Mouse (Mus musculus): Measurements from ENCODE around the gene Prr15l. TPM values are rescaled to one million over a fixed set of nuclear protein-coding genes. Genes with fewer than 3 reads are reported as not detected.

The Prr15l gene
- polyA plus RNA-seq, 2 experiments = 2.8 to 4.9 TPM

DNA sequence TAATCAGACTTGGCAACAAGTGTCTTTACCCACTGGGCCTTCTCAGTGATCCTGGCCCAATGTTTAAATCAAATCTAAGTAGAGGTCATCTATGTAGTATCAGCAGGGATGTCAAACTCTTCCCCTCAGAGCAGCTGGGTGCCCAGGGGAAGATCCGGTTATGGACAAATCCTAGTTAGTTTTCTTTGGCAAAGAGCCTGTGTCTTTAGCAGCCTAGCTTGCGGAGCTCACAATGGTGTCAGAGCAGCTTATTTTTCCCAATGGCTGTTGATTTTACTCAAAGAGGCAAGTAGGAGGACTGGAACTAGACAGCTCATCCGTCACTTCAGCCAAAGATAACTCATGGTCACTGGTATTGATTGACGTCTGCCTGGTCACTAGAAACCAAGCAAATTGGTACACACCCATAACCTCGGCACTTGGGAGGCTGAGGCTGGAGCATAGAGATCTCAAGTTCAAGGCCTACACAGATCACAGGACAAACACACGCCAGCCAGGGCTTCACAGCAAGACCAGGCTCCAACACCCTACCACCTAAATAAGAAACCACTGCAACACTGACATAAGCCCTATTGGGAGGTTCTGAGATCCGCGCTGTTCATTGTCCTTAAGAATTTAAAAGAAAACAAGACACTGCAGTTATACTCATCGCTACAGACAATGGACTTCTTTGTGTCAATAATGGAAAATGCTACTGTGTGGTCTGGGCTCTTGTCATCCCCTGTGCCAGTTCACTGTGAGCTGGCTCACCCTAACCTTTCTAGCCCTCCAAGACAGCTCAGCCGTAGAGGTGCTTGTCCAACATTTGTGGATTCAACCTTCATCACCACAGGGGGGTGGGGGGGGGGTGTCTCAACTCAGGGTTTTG lies 47.8 kb downstream of the Prr15l start:
- Histone ChIP-seq H3K4me2 (ENCODE audit: low read depth) (peak overlapping the region; percentile 96), H3K27ac (peak overlapping the region; percentile 90), H3K27me3 (ENCODE audit: control insufficient read depth, insufficient read depth, low read length) (no peaks in the 10 kb centered on the region), H3K4me1 (replicated peaks; ENCODE audit: control insufficient read depth in 2 of 2, insufficient read depth in 2 of 2, low read length in 1 of 2) (peaks cover 27 to 42% of the 10 kb centered on the region in 2 experiments), H3K36me3 (replicated peaks; ENCODE audit: control insufficient read depth, insufficient read depth, low read depth) (0 out of 2 replicates have a peak, but pooled peaks cover 4% of the 10 kb centered on the region), H3K9me3 (ENCODE audit: control insufficient read depth, low read length) (no peaks in the 10 kb centered on the region), H3K9ac (replicated peaks) (peak overlapping the region; percentile 98), H3K4me3 (ENCODE audit: insufficient read depth in 1 of 2, low read depth in 2 of 2, low read length in 2 of 2) (peak overlapping the region; percentile 61 to 93)
- ATAC-seq (ENCODE audit: insufficient read depth) = no peak
- TF ChIP-seq EP300 (IDR thresholded peaks at IDR 0.05; ENCODE audit: low read depth) (no peak), CTCF (IDR thresholded peaks at IDR 0.05; ENCODE audit: low read depth) (no peak)
- 76% methylated on average over 10 of the region's 10 CpGs for WGBS (ENCODE audit: insufficient replicate concordance)
- no peak for DNase-seq (ENCODE audit: low read depth in 3 of 3, low spot score in 3 of 3)

DNA sequence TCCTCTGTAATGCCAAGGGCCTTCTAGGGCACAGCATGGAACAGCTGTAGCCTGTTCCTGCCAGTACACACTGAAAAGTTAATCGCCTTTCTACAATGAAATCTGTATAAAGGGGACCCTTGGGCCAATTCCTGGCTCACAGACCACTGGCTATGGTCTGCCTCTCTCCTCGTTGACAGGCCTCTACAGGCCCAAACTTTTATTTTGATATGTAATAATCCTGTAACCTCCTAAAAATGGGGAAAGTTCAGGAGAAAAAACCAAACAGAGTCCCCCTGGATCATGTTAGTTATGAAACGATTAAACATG lies 48.4 kb downstream of the Prr15l start:
- TF ChIP-seq CTCF (IDR thresholded peaks at IDR 0.05; ENCODE audit: low read depth) (no peak), EP300 (IDR thresholded peaks at IDR 0.05; ENCODE audit: low read depth) (no peak)
- DNase-seq (ENCODE audit: low read depth in 3 of 3, low spot score in 3 of 3) = no peak
- 46% methylated on average over 3 of the region's 3 CpGs for WGBS (ENCODE audit: insufficient replicate concordance)
- ATAC-seq (ENCODE audit: insufficient read depth) = no peak
- Histone ChIP-seq H3K36me3 (replicated peaks; ENCODE audit: control insufficient read depth, insufficient read depth, low read depth) (0 out of 2 replicates have a peak, but pooled peaks cover 4% of the 10 kb centered on the region), H3K27me3 (ENCODE audit: control insufficient read depth, insufficient read depth, low read length) (no peaks in the 10 kb centered on the region), H3K4me1 (replicated peaks; ENCODE audit: control insufficient read depth in 2 of 2, insufficient read depth in 2 of 2, low read length in 1 of 2) (peaks cover 27 to 37% of the 10 kb centered on the region in 2 experiments), H3K4me3 (ENCODE audit: insufficient read depth in 1 of 2, low read depth in 2 of 2, low read length in 2 of 2) (peak overlapping the region; percentile 61 to 93), H3K27ac (peak overlapping the region; percentile 90), H3K9ac (replicated peaks) (peak overlapping the region; percentile 98), H3K4me2 (ENCODE audit: low read depth) (peak overlapping the region; percentile 96), H3K9me3 (ENCODE audit: control insufficient read depth, low read length) (no peaks in the 10 kb centered on the region)

DNA sequence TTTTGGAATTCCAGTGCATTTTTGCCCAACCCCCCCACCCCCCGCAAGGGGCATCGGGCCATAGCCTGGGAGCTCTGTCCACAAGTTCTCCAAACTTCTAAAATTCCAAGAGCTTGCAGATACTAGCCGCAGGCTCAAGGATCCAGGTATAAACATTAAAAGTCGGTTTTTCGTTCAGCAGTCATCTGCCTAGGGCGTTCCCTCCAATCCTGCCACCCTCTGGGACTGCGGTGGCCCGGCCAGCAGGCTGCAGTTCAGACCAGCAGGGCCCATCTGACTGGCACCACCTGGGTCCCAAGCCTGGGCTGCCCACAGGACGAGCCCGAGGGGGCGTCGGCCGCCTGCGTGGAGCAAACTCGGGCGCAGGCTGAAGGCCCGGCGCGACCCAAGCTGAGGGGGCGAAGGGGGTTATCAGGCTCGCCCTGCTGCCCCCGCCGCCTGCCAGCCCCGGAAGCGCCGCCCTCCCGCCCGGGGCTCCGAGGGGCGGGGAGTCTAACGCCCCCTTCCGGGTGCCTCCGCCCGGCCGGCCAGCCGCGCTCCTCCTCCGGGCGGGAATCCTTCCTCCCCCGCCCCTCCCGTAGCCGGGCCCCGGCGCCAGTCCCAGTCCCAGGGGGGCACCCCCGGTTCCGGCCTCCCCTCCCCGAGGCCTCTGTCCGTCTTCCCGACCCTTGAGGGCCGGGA lies 49.1 kb downstream of the Prr15l start:
- peak overlapping the region; percentile 90 for H3K27ac ChIP-seq
- no peaks in the 10 kb centered on the region for H3K27me3 ChIP-seq (ENCODE audit: control insufficient read depth, insufficient read depth, low read length)
- under 1% methylated on average over 48 of the region's 50 CpGs for whole genome bisulfite sequencing (ENCODE audit: insufficient replicate concordance)
- no peaks in the 10 kb centered on the region for H3K9me3 ChIP-seq (ENCODE audit: control insufficient read depth, low read length)
- ATAC-seq (ENCODE audit: insufficient read depth) (peak; percentile 75), DNase-seq (ENCODE audit: low read depth in 3 of 3, low spot score in 3 of 3) (peak; percentile 74 to 77 (median 75))
- peaks cover 27 to 34% of the 10 kb centered on the region in 2 experiments for H3K4me1 ChIP-seq (replicated peaks; ENCODE audit: control insufficient read depth in 2 of 2, insufficient read depth in 2 of 2, low read length in 1 of 2)
- H3K9ac ChIP-seq (replicated peaks) = peak overlapping the region; percentile 98
- peak overlapping the region; percentile 61 to 93 for H3K4me3 ChIP-seq (ENCODE audit: insufficient read depth in 1 of 2, low read depth in 2 of 2, low read length in 2 of 2)
- peak overlapping the region; percentile 96 for H3K4me2 ChIP-seq (ENCODE audit: low read depth)
- peak; percentile 47 for TF ChIP-seq CTCF (IDR thresholded peaks at IDR 0.05; ENCODE audit: low read depth)
- no peak for TF ChIP-seq EP300 (IDR thresholded peaks at IDR 0.05; ENCODE audit: low read depth)
- H3K36me3 ChIP-seq (replicated peaks; ENCODE audit: control insufficient read depth, insufficient read depth, low read depth) = 0 out of 2 replicates have a peak, but pooled peaks cover 4% of the 10 kb centered on the region

DNA sequence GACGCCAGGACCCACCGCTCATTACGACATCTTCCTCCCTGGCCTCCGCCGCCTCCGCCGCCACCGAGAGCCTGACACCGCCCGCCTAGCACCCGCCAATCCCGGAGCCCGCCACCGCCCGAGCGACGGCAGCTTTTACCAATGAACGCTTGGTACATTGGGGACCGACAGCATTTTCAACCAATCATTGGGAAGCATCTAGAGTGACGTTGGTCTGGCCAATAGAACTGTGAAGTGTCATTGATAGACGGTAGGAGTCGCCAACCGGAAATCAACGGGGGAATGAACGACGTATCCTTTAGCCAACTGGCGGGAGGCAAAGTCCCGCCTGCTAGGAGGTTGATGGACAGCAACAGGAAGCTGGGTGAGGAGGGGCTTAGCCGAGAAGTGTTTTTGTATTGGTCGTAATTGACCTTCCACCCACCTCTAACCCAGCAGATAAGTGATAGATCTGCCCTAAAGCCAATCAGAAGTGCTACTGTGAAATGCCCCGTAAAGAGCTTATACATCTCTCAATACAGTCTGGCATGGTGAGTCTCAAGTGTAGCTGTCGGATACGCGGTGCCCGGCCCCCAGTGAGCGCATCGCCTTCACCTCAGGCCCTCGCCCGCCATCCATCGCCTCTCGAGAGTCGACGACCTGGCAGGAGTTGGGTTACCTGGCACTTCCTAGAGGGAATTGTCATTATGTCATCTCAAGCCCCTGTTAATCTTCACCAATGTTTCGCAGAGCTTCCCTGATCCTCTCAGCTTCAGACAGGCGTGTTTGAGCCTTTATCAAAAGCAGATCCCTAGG lies 49.9 kb downstream of the Prr15l start:
- H3K4me1 ChIP-seq (replicated peaks; ENCODE audit: control insufficient read depth in 2 of 2, insufficient read depth in 2 of 2, low read length in 1 of 2) = peaks cover 27 to 31% of the 10 kb centered on the region in 2 experiments
- H3K36me3 ChIP-seq (replicated peaks; ENCODE audit: control insufficient read depth, insufficient read depth, low read depth) = 0 out of 2 replicates have a peak, but pooled peaks cover 4% of the 10 kb centered on the region
- ATAC-seq (ENCODE audit: insufficient read depth) (peak; percentile 94), DNase-seq (ENCODE audit: low read depth in 3 of 3, low spot score in 3 of 3) (peak; percentile 100)
- TF ChIP-seq CTCF (IDR thresholded peaks at IDR 0.05; ENCODE audit: low read depth) (no peak), EP300 (IDR thresholded peaks at IDR 0.05; ENCODE audit: low read depth) (peak; percentile 88)
- peak overlapping the region; percentile 100 for H3K4me2 ChIP-seq (ENCODE audit: low read depth)
- H3K9me3 ChIP-seq (ENCODE audit: control insufficient read depth, low read length) = no peaks in the 10 kb centered on the region
- peak overlapping the region; percentile 96 for H3K27ac ChIP-seq
- peak overlapping the region; percentile 88 to 93 for H3K4me3 ChIP-seq (ENCODE audit: insufficient read depth in 1 of 2, low read depth in 2 of 2, low read length in 2 of 2)
- H3K27me3 ChIP-seq (ENCODE audit: control insufficient read depth, insufficient read depth, low read length) = no peaks in the 10 kb centered on the region
- under 1% methylated on average over 45 of the region's 45 CpGs for WGBS (ENCODE audit: insufficient replicate concordance)
- peak overlapping the region; percentile 98 for H3K9ac ChIP-seq (replicated peaks)

Data from liver, embryonic 14.5 days (tissue).